Mouse (Mus musculus) heart, postnatal 10 days (tissue): ENCODE measurements around the gene Tfap4. TPM values are rescaled to one million over a fixed set of nuclear protein-coding genes. Genes with fewer than 3 reads are reported as not detected.
"Not testable (repeated sequence)": the region's sequence is repeated elsewhere in the genome, so short reads cannot be mapped to it uniquely, and the experiment has no call there.

Source experiments
- DNase-seq, 2 experiments: peaks; one replicate each; pipeline ENCODE4 v3.0.0; 2021
- intact Hi-C: fragments of 180-260 bp; cut with DNase I; formaldehyde crosslinking; loops from one replicate; pipeline ENCODE4 v1.15.1; 2025
- total RNA-seq, 2 experiments: library from RNA; stranded (reverse); gene quantifications; 2 replicates each; pipeline ENCODE4 v1.2.3; 2021

The Tfap4 gene
- total RNA-seq, 2 experiments from 2014 or later, result 4.1 to 4.3 TPM

DNA sequence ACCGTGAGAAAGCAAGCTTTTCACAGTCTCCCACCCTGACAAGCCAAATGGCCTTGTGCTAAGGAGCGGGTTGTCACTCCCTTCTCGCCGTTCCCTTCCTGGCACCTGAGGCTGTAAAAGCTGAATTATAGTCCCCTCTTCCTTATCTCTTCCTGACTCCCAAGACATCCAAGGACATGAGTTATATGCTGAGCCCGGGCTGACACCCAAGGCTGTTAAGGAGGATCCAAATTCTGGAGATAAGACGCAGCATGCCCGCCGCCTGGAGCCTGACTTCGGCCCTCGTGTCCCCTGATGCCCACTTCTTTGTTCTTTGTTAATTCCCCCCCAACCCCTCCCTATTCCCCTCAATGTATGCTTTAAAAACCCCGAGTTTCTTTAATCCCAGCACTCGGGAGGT is 32.3 kb downstream of the Tfap4 start:
- intact Hi-C loops, DNase-seq: not testable (repeated sequence)

DNA sequence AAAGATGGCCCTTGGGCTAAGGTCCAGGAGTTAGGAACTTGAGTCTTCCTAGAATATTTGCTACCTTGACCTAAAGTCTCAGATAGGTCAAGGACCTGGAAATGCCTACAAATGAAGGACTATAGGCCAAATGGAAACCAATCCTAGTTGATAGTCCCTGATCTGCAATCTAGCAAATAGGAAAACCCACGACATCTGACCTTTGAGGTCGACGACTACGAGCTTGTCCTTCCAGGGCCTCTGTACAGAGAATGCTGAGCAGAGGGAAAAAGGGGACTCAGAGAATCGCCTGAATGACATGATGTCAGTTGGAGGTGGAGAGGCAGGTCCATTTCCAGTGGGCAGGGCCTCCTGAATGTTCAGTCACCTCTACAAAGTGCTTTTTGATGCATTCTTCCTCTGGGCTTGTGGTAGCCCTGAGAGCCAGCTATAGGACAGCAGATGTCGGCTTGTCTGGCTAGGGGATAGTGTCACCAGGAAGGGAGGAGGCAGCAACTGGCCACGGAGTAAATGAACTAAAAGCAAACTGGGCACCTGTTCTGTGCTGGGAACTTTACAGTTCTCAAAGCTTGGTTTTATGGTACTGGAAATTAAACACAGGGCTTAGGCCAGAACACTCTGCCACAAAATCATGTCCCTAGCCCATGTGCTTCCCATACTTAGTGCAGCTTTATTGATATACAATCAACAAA is 36.2 kb downstream of the Tfap4 start:
- intact Hi-C loops, result no loop called here
- no peak for DNase-seq

DNA sequence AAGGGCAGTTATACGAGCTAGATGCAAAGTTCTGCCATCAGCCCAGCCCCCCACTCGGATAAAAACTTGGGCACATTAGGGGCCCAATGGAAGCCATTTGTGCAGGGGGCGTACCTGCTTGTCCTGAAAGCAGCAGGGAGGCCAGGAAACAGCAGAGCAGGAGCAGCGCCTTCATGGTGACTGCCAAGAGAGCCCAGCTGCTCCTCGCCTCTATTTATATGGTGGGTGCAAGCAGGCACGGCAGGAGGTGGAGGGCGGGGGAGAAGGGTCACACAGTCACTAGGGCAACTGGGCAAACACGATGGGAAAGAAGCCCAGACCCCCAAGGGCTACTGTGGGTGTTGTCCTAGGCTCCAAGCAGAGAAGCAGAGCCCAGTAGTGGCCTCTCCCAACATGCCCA is 36.8 kb downstream of the Tfap4 start:
- peak; percentile 72 to 80 for DNase-seq
- intact Hi-C loops, result no loop called here

DNA sequence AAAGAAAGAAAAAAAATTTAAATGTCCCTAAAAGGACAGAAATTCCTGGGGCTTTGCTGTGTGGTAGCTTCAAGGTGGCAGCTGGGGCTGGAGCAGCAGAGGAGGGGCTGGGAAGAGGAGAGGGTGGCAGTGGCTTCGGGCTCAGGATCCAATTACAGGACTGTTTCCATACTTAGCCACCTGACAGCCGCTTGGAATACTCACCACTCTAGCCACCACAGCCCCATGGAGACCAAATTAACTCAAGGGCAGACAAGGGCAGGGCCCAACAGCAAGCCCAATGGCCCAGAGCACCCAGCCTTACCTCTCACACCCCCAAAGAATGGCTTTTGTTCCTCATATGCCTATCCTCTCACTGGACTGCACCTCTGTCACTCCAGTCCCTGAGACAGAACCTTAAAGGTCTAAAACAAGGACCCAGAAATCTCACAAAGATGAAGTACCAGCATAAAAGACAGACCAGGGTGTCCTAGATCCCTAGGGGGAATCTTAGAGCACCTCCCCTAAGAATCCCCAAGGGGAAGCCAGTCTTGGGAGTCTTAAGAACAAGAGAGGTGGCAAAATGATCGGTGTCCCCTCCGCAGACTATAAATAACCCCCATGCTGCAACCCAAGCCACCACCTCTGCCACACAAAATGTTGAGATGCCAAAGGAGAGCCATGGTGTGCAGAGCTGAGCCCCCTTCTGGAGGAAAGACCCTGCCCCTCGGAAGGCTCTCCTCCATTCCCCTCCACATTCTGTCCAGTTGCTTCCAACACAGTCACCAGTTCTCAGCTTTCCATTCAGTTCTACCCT is 37.7 kb downstream of the Tfap4 start:
- intact Hi-C loops, result no loop called here
- DNase-seq, result peak; percentile 78 to 83

DNA sequence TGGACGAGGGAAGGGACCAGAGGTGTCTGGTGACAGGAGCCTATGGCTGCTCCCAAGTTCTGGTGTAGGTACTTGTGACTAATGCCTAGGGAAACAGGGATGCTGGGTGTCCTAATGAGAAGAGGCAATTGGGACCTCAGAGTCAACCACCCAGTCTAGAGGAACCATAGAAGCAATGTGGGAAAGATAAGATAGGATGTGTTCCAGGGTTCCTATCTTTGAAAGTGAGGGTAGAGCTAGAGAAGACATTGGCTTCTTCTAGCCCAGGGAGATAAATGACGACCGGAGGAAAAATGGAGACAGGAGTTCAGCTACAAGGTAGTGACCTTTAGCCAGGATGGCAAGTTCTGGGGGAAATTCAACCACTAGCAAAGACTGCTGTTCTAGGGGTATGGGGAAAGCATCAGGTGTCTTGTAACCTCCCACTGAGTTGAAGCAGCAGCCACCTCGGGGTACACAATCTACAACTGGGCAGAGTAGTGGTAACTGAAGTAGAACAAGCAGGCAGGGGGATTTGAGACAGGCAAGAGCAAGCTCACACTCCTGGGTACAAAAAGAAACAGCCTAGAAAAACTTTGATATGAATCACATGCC is 38.5 kb downstream of the Tfap4 start:
- peak in 1 of 2 experiments; percentile 26 for DNase-seq
- intact Hi-C loops, result no loop called here

DNA sequence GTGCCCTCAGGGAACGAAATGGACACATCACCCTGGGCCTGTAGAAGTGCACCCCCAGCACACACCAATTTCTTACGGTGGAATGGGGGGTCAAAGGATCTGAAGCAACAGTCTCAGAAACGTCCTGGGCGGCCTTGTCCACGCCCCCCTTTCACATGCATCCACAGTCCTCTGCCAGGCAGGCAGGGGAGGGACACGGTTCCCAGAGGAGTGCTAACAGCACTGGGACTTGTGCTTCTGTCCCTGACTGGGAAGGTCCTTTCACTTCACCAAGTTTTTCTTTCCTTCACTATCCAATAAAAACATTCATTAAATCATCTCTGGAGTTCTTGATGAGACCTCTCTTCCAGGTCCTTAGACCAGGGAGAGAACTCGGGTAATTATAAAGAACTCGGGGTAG is 39.0 kb downstream of the Tfap4 start:
- peak in 1 of 2 experiments; percentile 20 for DNase-seq
- intact Hi-C loops, result no loop called here

DNA sequence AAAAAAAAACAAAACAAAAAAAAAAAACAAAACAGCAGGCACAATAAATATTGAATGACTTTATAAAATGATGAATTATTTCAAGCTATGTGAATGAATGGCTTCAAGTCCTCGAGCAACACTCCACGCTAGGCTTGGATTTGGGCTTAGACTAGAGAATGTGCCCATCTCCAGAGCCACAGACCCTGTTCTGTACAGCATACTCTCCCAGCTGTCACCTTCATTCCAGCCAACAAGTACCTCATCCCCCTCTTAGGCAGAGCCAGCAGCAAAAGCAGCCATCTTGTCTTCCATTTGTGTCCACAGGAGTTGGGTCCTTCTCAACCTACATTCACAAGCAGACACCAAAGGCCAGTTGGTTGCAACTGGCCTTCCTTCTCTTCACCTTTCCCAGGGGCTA is 39.8 kb downstream of the Tfap4 start:
- intact Hi-C loops, result no loop called here
- no peak for DNase-seq

DNA sequence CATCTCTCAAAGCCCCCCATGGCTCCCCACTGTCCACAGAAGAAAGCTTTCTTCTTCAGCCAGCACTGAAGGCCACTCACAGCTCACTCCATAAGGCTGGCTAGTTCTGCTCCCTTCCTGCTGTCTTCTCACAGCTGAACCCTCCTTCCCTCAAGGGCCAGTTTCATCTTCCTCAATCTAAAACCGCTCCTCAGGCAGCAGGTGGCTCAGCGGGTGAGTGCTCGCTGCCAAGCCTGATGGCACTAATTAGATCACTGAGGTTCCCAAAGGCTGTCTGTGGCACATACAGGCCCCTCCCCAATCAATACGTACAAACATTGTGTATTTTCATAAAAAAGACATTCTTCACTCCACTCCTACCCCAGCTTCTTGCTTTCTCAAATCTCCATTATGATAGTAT is 40.5 kb downstream of the Tfap4 start:
- intact Hi-C loops, result no loop called here
- DNase-seq, result no peak

DNA sequence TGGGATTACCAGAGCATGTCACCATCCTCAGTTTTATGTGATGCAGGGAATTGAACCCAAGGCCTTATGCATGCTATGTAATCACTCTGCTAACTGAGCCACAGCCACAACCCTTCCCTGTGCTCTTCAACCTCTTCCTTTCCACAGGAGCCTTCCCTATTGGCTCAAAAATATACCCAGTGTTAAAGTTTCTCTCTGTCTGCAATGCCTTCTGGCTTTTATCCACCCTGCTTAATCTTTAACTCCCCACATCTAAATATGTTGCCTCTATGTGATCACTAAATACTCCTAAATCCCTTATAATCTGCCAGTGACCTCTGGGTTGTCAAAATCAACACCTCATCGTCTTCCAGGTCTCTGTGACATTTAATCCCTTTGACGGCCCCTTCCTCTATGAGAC is 41.7 kb downstream of the Tfap4 start:
- no peak for DNase-seq
- intact Hi-C loops, result no loop called here

DNA sequence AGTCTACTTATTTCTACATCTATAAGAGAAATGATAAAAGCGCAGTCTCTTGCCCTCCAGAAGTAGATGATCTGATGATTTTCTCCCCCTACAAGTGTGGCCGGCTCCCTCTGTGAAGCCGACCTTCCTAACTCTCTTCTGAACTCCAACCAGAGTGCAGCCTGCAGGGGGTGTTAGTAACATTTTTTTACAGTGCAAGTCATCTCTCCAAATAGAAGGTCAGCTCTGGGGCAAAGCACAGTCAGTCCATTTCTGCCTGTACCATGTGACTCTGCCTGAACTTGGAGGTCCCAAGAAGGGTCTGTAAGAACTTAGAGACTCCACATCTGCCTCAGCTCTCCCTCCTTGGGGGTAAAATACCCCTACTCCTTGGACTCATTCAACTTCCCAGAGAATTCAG is 45.3 kb downstream of the Tfap4 start:
- peak in 1 of 2 experiments; percentile 51 for DNase-seq
- intact Hi-C loops, result no loop called here

DNA sequence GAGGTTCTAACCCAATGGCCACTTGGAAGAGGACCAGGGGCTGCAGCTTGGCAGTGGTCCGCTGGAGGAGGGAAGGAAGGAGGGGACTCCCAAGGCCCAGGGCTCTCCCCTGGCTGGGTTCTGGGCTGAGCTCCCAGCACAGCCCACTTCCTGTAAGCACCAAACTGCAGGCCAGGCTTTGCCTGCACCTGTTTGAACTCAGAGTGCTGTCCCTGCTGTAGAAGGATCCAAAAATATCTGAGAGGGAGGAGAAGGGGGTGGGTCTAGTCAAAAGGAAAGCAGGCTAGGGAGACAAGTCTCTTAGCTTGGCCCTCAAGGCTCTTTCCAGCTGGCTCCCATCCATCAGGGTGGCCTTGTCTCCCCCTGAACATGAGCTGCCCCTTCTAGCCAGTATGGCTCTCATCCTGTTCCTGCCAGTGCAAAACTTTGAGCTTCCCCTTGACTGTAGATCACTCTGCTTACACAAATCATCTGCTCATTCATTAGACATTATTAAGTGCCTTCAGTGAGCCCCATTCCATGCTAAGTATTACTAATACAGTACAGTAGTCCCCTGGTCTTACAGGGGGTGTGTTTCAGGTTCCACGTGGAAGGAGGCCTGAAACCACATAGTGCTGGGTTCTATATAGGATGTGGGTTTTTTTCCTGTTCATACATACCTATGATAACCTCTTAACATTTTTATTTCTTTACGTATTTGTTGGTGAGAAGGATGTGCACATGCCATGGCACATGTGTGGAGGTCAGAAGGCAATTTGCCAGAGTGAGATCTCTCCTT is 46.8 kb downstream of the Tfap4 start:
- peak; percentile 90 to 91 for DNase-seq
- intact Hi-C loops, result no loop called here

DNA sequence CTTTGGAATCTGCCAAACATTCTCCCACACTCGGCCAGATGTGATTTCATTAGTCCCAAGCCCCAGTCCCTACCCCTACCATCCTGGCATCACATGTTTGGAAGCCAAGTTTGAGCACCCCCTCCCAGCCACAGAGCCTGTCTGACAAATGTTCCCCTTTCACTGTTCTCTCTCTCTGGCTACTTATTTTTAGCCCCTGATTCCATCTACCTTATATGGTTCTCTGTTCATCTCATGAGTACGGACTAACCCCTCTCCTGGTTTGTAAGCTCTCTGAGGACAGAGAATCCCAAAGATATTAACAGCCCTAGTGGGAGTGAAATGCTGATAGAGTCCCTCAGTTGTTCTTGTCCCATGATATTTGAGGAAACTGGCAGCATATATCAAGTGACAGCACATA is 48.3 kb downstream of the Tfap4 start:
- DNase-seq, result peak in 1 of 2 experiments; percentile 48

DNA sequence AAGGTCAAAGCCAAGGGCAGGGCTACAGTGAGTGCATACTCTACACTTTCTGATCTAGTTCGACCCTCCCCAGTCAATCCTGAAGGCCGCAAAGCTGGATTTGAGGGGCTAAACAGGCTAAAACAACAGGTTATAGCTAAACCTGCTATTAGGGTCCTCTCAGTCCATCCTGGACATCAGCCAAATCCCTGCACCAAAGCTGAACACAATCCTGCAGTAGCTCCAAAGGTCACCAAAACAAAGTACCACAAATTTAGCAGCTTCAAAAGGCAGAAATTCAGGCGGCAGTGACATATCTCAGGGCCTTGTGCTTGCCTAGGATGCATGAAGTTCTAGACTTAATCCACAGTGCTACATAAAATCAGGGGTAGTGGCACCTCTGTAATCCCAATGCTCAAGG is 53.5 kb downstream of the Tfap4 start:
- DNase-seq, result no peak
- intact Hi-C loops, result no loop called here

More for the DNA sequence above, 48.3 kb downstream of the Tfap4 start:
- intact Hi-C loops, result no loop called here

DNA sequence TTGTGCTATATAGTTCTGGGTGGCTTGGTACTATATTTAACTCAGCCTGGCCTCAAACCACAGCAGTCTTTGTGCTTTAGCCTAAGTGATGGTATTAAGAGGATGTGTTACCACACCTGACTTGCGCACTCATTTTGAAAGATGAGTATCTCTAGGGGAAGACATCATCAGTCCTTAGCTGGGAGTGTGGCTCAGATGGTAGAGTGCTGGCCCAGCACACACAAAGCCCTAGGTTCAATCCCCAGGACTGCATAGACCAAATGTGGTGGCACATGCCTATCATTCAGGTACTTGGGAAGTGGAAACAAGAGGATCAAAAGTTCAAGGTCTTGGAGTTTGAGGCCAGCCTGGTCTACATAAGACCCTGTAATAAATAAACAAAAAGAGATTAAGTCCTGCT is 56.2 kb downstream of the Tfap4 start:
- intact Hi-C loops, result no loop called here
- DNase-seq, result no peak

DNA sequence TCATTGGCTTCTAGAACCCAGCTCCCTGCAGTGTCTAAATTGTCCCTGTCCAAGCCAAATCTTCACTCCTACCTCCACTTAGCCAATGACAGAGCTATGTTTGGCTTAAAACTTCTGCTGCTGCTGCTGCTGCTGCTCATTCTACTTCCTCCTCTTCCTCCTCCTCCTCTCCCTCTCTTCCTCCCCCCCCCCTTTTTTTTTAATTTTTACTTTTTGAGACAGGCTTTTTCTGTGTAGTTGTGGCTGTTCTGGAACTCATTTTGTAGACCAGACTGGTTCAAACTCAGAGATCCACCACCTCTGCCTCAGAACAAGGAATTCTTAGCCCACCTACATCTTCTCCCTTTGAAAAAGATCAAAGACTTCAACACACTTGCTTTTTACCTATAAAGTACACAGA is 57.1 kb downstream of the Tfap4 start:
- intact Hi-C loops, result no loop called here
- DNase-seq, result no peak

DNA sequence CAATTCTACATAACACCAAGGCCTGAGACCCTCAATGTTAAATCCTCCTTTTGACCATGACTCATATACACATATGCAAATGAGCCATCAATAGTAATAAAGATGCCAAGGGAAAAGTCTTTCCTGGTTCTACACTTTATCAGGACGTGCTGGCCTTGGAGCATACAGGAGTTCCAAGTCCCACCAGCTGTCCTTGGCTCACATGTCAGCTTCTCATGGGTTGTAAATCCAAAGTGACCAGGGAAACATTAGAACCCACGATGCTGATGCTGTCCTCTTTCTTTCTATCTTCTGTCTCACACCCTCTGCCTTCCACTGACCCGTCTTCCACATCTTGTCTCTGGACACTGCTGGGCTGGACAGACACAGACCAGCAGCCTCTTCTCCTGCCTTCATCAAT is 58.0 kb downstream of the Tfap4 start:
- intact Hi-C loops, result no loop called here
- DNase-seq, result no peak

DNA sequence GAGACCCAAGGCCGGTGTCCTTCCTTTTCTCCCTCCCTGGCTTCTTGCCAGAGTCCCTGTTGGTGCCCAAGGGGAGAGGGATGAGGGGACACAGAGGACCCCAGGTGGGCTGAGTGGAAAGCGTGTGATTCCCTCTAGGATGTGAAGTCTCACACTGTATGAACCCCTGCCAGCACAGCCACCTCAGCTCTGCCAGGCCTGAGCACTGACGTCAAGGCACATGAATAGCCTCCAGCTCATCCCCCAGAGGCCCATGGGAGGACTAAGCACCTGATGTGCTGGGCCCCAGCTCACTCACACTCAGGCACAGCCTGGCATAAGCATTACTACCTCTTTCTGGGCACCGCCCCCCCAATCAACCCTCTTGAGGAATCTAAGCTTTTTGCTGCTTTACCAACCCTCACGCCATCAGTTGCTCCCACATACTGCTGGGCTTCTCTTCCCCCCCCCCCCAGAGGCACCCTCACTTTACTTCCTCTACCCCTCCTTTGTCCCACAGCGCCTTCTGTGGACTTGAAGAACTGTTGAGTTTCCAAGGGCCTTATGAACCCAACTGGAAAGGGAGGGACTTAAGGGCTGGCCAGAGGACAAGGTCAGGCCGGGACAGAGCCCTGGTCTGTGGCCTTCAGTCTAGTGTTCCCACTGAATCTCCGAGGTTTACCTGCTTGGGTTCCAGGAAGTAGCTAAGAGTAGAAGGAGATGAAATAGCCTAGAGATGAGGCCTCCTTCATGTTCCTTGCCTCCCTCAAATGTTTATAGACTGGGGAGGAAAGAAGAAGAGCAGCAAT is 58.9 kb downstream of the Tfap4 start:
- DNase-seq, result peak; percentile 85 to 88
- intact Hi-C loops, result no loop called here

DNA sequence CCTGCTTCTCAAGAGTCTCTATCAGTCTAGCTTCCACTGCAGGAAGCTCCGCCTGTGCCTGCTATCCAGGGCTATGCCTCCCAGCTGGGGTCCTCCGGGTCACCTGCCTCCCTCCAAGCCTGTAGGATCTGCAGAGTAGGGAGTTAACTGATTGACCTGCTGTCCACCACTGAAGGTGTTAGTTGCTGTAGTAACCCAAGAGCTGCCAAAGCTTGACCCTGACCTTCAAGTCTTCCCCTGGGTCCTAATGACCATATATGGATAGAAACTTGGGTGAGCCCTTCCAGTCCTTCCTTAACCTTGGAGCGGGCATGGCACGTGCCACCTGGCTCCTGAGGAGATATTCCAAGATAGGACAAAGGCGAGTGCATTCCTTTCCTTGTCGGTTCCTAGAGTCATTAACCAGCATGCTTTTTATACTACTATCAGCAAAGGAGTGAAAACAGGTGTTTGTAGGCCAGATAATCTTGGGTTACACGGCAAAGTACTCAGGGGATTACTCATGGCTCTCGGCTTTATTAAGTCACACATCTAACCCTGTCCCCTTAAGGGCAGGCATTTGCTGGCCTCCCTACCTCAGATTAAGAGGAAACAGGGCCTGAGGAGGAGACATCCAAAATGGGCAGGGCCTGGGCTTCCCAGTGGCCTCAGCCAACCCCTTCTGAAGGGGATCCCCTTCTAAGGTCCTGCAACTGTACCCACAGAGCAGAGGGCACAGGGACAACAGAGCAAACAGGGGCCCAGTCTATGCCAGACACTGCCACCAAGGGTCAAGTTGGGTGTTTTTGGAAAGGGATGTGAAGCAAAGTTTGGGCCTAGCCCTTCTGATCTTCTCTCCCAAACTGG is 61.7 kb downstream of the Tfap4 start:
- DNase-seq, result peak; percentile 51 to 60
- intact Hi-C loops, result no loop called here

DNA sequence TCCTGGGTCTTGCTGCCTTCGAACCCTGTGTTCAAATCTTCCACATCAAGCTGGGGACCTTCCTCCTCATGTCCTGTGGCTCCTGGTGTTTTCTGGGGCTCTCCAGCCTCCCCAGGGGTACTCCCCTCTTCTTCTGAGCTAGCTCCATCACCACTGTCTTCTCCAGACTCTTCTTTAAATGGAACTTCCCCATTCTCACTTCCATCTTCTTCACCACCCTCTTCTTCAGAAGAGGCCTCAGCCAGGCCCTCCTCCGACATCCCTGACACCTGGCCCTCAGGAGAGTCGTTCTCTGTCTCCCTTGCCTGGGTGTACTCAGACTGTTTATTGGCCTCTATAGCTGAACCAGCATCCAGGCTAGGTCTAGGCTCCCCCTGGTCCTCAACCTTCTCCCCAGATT is 63.2 kb downstream of the Tfap4 start:
- DNase-seq, result no peak
- intact Hi-C loops, result no loop called here
